Mouse (Mus musculus): ENCODE measurements around the gene Ppfibp2. TPM values are rescaled to one million over a fixed set of nuclear protein-coding genes. Genes with fewer than 3 reads are reported as not detected.

The Ppfibp2 gene
- polyA plus RNA-seq, 1 experiment from 2014 or later, result 5.4 TPM

GRCm38 (mm10) chr7:107714067-107714466, 119.1 kb downstream of the Ppfibp2 start:
- Histone ChIP-seq H3K9ac (no peak overlapping the region), H3K9me3 (ENCODE audit: low read depth, low read length) (no peaks in the 10 kb centered on the region), H3K36me3 (ENCODE audit: insufficient read depth) (no peaks in the 10 kb centered on the region), H3K27ac (ENCODE audit: low read depth) (no peak overlapping the region), H3K4me2 (no peak overlapping the region), H3K27me3 (ENCODE audit: insufficient read depth, low read length) (no peaks in the 10 kb centered on the region), H3K4me1 (ENCODE audit: insufficient read depth) (no peaks in the 10 kb centered on the region), H3K4me3 (ENCODE audit: low read depth, low read length) (no peak overlapping the region)
- ATAC-seq (ENCODE audit: insufficient read depth), result no peak
- no peak for DNase-seq
- no peak for TF ChIP-seq CTCF (IDR thresholded peaks at IDR 0.05; ENCODE audit: low read depth)
- 73% methylated on average over 5 of the region's 5 CpGs for WGBS

DNA sequence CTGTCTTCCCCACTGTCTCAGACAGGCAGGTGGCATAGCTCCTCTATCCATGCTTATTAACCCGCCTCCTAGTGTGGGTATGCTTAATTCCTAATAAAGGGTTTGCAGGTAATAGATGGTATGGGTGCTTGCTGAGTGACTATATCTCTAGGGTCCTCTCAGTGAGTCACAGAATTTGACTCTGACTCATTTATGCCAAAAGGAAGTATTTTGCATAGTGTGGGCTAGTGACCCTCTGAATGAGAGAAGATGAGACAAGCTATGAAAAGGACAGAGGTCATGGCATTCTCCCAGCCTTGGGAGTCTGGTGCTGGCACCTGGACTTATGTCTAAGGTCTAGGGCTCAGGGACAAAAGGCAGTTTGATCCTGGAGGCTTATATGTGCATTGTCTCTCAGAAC, 125.8 kb downstream of the Ppfibp2 start:
- no peak for TF ChIP-seq CTCF (IDR thresholded peaks at IDR 0.05; ENCODE audit: low read depth)
- 100% methylated on average over 1 of the region's 1 CpGs for WGBS
- DNase-seq, result no peak

DNA sequence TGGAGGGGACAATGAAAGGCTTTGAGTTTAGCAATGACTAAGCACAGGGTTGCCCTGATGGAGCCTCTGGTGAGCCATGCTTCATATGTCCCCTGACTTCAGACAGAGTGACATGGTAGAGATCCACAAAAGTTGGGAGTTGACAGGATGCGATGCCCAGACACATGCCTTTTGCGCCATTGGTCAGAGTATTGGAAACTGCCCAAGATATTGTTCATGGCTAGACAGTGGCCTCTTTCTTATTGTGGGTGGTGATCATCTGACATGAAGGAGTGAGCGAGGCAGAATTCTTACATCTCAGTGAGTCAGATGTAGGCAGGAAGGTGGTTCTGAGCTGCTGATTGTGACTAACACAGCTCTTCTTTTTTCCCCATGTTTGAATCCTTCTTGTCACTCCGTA, 127.5 kb downstream of the Ppfibp2 start:
- no peaks in the 10 kb centered on the region for H3K36me3 ChIP-seq (ENCODE audit: insufficient read depth)
- no peak overlapping the region for H3K4me2 ChIP-seq
- 82% methylated on average over 4 of the region's 4 CpGs for WGBS
- H3K4me3 ChIP-seq (ENCODE audit: low read depth, low read length), result no peak overlapping the region
- H3K4me1 ChIP-seq (ENCODE audit: insufficient read depth), result no peaks in the 10 kb centered on the region
- DNase-seq, result no peak
- H3K9me3 ChIP-seq (ENCODE audit: low read depth, low read length), result no peaks in the 10 kb centered on the region; the same call in 1 of the 2 replicates
- no peak overlapping the region for H3K27ac ChIP-seq (ENCODE audit: low read depth)
- no peaks in the 10 kb centered on the region for H3K27me3 ChIP-seq (ENCODE audit: insufficient read depth, low read length)
- ATAC-seq (ENCODE audit: insufficient read depth), result no peak
- TF ChIP-seq CTCF (IDR thresholded peaks at IDR 0.05; ENCODE audit: low read depth), result no peak
- no peak overlapping the region for H3K9ac ChIP-seq

More for the DNA sequence above, 125.8 kb downstream of the Ppfibp2 start:
- Histone ChIP-seq H3K4me1 (ENCODE audit: insufficient read depth) (no peaks in the 10 kb centered on the region), H3K27ac (ENCODE audit: low read depth) (no peak overlapping the region), H3K36me3 (ENCODE audit: insufficient read depth) (no peaks in the 10 kb centered on the region), H3K27me3 (ENCODE audit: insufficient read depth, low read length) (no peaks in the 10 kb centered on the region), H3K9ac (no peak overlapping the region), H3K4me3 (ENCODE audit: low read depth, low read length) (no peak overlapping the region), H3K9me3 (ENCODE audit: low read depth, low read length) (no peaks in the 10 kb centered on the region; the same call in 1 of the 2 replicates), H3K4me2 (no peak overlapping the region)
- no peak for ATAC-seq (ENCODE audit: insufficient read depth)

DNA sequence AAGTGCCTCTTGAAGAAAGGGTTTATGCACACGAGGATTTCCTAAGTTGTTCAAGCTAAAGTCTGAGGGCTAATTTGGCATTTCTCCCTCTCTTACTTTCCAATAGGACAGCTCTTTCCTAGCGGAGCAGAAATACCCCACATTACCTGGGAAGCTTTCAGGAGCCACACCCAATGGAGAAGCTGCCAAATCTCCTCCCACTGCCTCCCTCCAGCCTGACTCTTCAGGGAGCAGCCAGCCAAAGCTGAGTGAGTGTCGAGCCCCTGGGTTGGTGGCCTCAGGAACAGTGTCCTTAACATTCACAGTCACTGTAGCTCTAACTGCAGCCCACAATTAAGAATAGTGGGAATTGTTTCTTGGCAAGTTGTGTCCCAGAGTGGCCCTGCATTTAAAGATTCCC, 132.5 kb downstream of the Ppfibp2 start:
- Histone ChIP-seq H3K9me3 (ENCODE audit: low read depth, low read length) (no peaks in the 10 kb centered on the region; the same call in 1 of the 2 replicates), H3K36me3 (ENCODE audit: insufficient read depth) (0 out of 2 replicates have a peak, but pooled peaks cover 7% of the 10 kb centered on the region), H3K4me3 (ENCODE audit: low read depth, low read length) (no peak overlapping the region), H3K27me3 (ENCODE audit: insufficient read depth, low read length) (no peaks in the 10 kb centered on the region), H3K4me2 (no peak overlapping the region), H3K4me1 (ENCODE audit: insufficient read depth) (no peaks in the 10 kb centered on the region), H3K27ac (ENCODE audit: low read depth) (no peak overlapping the region), H3K9ac (no peak overlapping the region)
- WGBS, result 55% methylated on average over 3 of the region's 3 CpGs
- DNase-seq (no peak), ATAC-seq (ENCODE audit: insufficient read depth) (no peak)
- no peak for TF ChIP-seq CTCF (IDR thresholded peaks at IDR 0.05; ENCODE audit: low read depth)

- WGBS, result 58% methylated on average over 10 of the region's 10 CpGs
- ATAC-seq (ENCODE audit: insufficient read depth) (peak; percentile 65; the same call in 1 of the 2 replicates), DNase-seq (peak; percentile 21)
- TF ChIP-seq CTCF (IDR thresholded peaks at IDR 0.05; ENCODE audit: low read depth), result no peak
- Histone ChIP-seq H3K9ac (no peak overlapping the region), H3K4me3 (ENCODE audit: low read depth, low read length) (no peak overlapping the region), H3K27ac (ENCODE audit: low read depth) (peak overlapping the region; percentile 36; the same call in 1 of the 2 replicates), H3K4me1 (ENCODE audit: insufficient read depth) (no peaks in the 10 kb centered on the region), H3K36me3 (ENCODE audit: insufficient read depth) (0 out of 2 replicates have a peak, but pooled peaks cover 7% of the 10 kb centered on the region), H3K4me2 (no peak overlapping the region), H3K27me3 (ENCODE audit: insufficient read depth, low read length) (no peaks in the 10 kb centered on the region), H3K9me3 (ENCODE audit: low read depth, low read length) (no peaks in the 10 kb centered on the region; the same call in 1 of the 2 replicates)
Observed at GRCm38 (mm10) chr7:107730587-107730986, 135.6 kb downstream of the Ppfibp2 start.

DNA sequence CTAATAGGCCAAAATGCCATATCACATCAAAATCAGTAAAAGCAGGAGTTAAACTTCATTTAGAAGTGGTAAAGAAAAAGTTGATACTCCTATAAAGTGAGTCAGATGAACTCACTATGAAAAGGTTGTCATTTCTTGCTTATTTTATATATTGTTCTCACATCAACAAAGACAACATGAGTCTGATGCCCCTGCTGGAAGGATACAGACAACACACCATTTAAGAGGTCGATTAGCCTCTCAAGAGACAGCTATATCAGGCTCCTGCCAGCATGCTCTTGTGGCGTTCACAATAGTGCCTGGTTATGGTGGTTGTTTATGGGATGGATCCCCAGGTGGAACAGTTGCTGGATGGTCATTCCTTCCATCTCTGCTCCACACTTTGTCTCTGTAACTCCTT, 138.2 kb downstream of the Ppfibp2 start:
- Histone ChIP-seq H3K4me3 (ENCODE audit: low read depth, low read length) (no peak overlapping the region), H3K36me3 (ENCODE audit: insufficient read depth) (0 out of 2 replicates have a peak, but pooled peaks cover 7% of the 10 kb centered on the region), H3K9me3 (ENCODE audit: low read depth, low read length) (no peaks in the 10 kb centered on the region), H3K27me3 (ENCODE audit: insufficient read depth, low read length) (no peaks in the 10 kb centered on the region), H3K9ac (no peak overlapping the region), H3K4me1 (ENCODE audit: insufficient read depth) (no peaks in the 10 kb centered on the region), H3K4me2 (no peak overlapping the region), H3K27ac (ENCODE audit: low read depth) (no peak overlapping the region)
- no peak for TF ChIP-seq CTCF (IDR thresholded peaks at IDR 0.05; ENCODE audit: low read depth)
- 72% methylated on average over 2 of the region's 2 CpGs for WGBS
- no peak for ATAC-seq (ENCODE audit: insufficient read depth)
- DNase-seq, result no peak

DNA sequence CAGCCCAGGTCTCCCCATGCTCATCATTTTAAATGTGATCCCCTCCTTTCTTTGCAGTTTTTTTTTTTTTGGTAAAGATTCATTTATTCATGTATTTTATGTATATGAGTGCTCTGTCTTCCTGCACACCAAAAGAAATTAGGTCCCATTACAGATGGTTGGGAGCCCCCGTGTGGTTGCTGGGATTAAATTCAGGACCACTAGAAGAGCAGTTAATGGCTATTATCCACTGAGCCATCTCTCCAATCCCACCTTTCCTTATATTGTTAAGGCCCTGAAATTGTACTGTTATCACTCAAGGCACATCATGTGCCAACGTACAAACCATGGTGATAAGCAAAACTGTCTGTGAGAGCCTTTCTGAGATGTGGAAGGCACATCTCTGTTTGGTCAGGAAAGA, 143.7 kb downstream of the Ppfibp2 start:
- Histone ChIP-seq H3K9ac (no peak overlapping the region), H3K9me3 (ENCODE audit: low read depth, low read length) (no peaks in the 10 kb centered on the region), H3K27me3 (ENCODE audit: insufficient read depth, low read length) (no peaks in the 10 kb centered on the region), H3K27ac (ENCODE audit: low read depth) (no peak overlapping the region), H3K4me2 (no peak overlapping the region), H3K4me1 (ENCODE audit: insufficient read depth) (no peaks in the 10 kb centered on the region), H3K4me3 (ENCODE audit: low read depth, low read length) (no peak overlapping the region), H3K36me3 (ENCODE audit: insufficient read depth) (0 out of 2 replicates have a peak, but pooled peaks cover 7% of the 10 kb centered on the region)
- 28% methylated on average over 2 of the region's 2 CpGs for WGBS
- ATAC-seq (ENCODE audit: insufficient read depth) (no peak), DNase-seq (peak; percentile 71)
- peak; percentile 60 for TF ChIP-seq CTCF (IDR thresholded peaks at IDR 0.05; ENCODE audit: low read depth)
